Mouse (Mus musculus) megakaryocyte-erythroid progenitor cell, adult 5-6 weeks (primary cell): ENCODE data around the gene Wdr34. TPM values are rescaled to one million over a fixed set of nuclear protein-coding genes. Genes with fewer than 3 reads are reported as not detected.

ENCODE experiments used
- ATAC-seq: replicated peaks from 2 replicates; pipeline ENCODE4 v1.8.0; 2016; ENCODE audit warnings: mild to moderate bottlenecking, inconsistent platforms; ENCODE audit not compliant: severe bottlenecking, poor library complexity, low FRiP score, low TSS enrichment
- total RNA-seq, 2 experiments: library from RNA; stranded (forward) in 1 of 2; stranded (reverse) in 1 of 2; fragments of 200-1000, 215-1000 nt in 1 of 2; fragments of >200 nt in 1 of 2; fragmentation: Nextera tagmentation in 1 of 2; gene quantifications; 2 replicates each; pipeline ENCODE4 v1.2.3; 2014 to 2017

Gene Wdr34
- total RNA-seq, 2 experiments from 2014 or later = 14.7 to 31.6 TPM

GRCm38 (mm10) chr2:30039687-30040086 is 9.0 kb downstream of the Wdr34 start:
- ATAC-seq = no peak

- no peak for ATAC-seq
These were observed 10.3 kb downstream of the Wdr34 start for GRCm38 (mm10) chr2:30038370-30038769.

- ATAC-seq = no peak
These were observed 10.9 kb downstream of the Wdr34 start for GRCm38 (mm10) chr2:30037762-30038161.

GRCm38 (mm10) chr2:30032957-30033356 is 15.7 kb downstream of the Wdr34 start:
- ATAC-seq = no peak

GRCm38 (mm10) chr2:30032244-30032846 is 16.3 kb downstream of the Wdr34 start:
- ATAC-seq = peak; percentile 60; the same call in 1 of the 2 replicates

- ATAC-seq = no peak
These were observed 21.7 kb downstream of the Wdr34 start for GRCm38 (mm10) chr2:30026997-30027396.

- ATAC-seq = no peak
These were observed 23.2 kb downstream of the Wdr34 start for GRCm38 (mm10) chr2:30025454-30025853.

GRCm38 (mm10) chr2:30014326-30014966 is 34.2 kb downstream of the Wdr34 start:
- no peak for ATAC-seq

- no peak for ATAC-seq
These were observed 37.8 kb downstream of the Wdr34 start for GRCm38 (mm10) chr2:30010840-30011281.

GRCm38 (mm10) chr2:30009101-30009500 is 39.6 kb downstream of the Wdr34 start:
- ATAC-seq = no peak

GRCm38 (mm10) chr2:29991962-29992361 is 56.7 kb downstream of the Wdr34 start:
- ATAC-seq = no peak

Other genes with a start within 250 kb of the Wdr34 start
- gene Slc27a4, start 246.2 kb downstream of the Wdr34 start, total RNA-seq (2014; fragmentation: Nextera tagmentation) = 3.6 and 5.5 TPM in 2 replicates
- 2.1 and 3.3 TPM in 2 replicates for gene Slc27a4, start 246.2 kb downstream of the Wdr34 start, total RNA-seq (2017)
- gene Urm1, start 228.8 kb downstream of the Wdr34 start, total RNA-seq (2014; fragmentation: Nextera tagmentation) = 14.4 and 32.5 TPM in 2 replicates
- gene Urm1, start 228.8 kb downstream of the Wdr34 start, total RNA-seq (2017) = 15.8 and 24.9 TPM in 2 replicates
- gene Cercam, start 179.7 kb downstream of the Wdr34 start, total RNA-seq (2014; fragmentation: Nextera tagmentation) = 46.4 and 54.8 TPM in 2 replicates
- 13.8 and 22.0 TPM in 2 replicates for gene Cercam, start 179.7 kb downstream of the Wdr34 start, total RNA-seq (2017)
- gene Odf2, start 159.7 kb downstream of the Wdr34 start, total RNA-seq (2014; fragmentation: Nextera tagmentation) = 78.3 and 82.5 TPM in 2 replicates
- gene Odf2, start 159.7 kb downstream of the Wdr34 start, total RNA-seq (2017) = 70.1 and 83.6 TPM in 2 replicates
- 39.1 and 52.0 TPM in 2 replicates for gene Gle1, start 113.5 kb downstream of the Wdr34 start, total RNA-seq (2014; fragmentation: Nextera tagmentation)
- 64.5 and 72.1 TPM in 2 replicates for gene Gle1, start 113.5 kb downstream of the Wdr34 start, total RNA-seq (2017)
- gene Sptan1, start 83.3 kb downstream of the Wdr34 start, total RNA-seq (2014; fragmentation: Nextera tagmentation) = 5.2 and 8.1 TPM in 2 replicates
- 9.7 and 19.7 TPM in 2 replicates for gene Sptan1, start 83.3 kb downstream of the Wdr34 start, total RNA-seq (2017)
- 403 and 560 TPM in 2 replicates for gene Set, start 8.5 kb upstream of the Wdr34 start, total RNA-seq (2014; fragmentation: Nextera tagmentation)
- 1,507 and 2,355 TPM in 2 replicates for gene Set, start 8.5 kb upstream of the Wdr34 start, total RNA-seq (2017)
- 6.9 and 11.7 TPM in 2 replicates for gene Pkn3, start 28.8 kb upstream of the Wdr34 start, total RNA-seq (2014; fragmentation: Nextera tagmentation)
- gene Pkn3, start 28.8 kb upstream of the Wdr34 start, total RNA-seq (2017) = 2.4 and 3.9 TPM in 2 replicates
- gene Zdhhc12, start 44.8 kb upstream of the Wdr34 start, total RNA-seq (2014; fragmentation: Nextera tagmentation) = 9.6 and 25.4 TPM in 2 replicates
- 2.9 and 6.5 TPM in 2 replicates for gene Zdhhc12, start 44.8 kb upstream of the Wdr34 start, total RNA-seq (2017)
- 33.7 and 37.8 TPM in 2 replicates for gene Zer1, start 75.7 kb upstream of the Wdr34 start, total RNA-seq (2014; fragmentation: Nextera tagmentation)
- 7.5 and 8.3 TPM in 2 replicates for gene Zer1, start 75.7 kb upstream of the Wdr34 start, total RNA-seq (2017)
- gene Tbc1d13, start 84.9 kb upstream of the Wdr34 start, total RNA-seq (2014; fragmentation: Nextera tagmentation) = 39.9 and 48.0 TPM in 2 replicates
- 22.5 and 36.4 TPM in 2 replicates for gene Tbc1d13, start 84.9 kb upstream of the Wdr34 start, total RNA-seq (2017)
- 20.8 and 22.3 TPM in 2 replicates for gene Endog, start 122.6 kb upstream of the Wdr34 start, total RNA-seq (2014; fragmentation: Nextera tagmentation)
- 1.3 and 6.3 TPM in 2 replicates for gene Endog, start 122.6 kb upstream of the Wdr34 start, total RNA-seq (2017)
- 43.4 and 53.4 TPM in 2 replicates for gene Spout1, start 129.6 kb upstream of the Wdr34 start, total RNA-seq (2014; fragmentation: Nextera tagmentation)
- 34.2 and 39.7 TPM in 2 replicates for gene Spout1, start 129.6 kb upstream of the Wdr34 start, total RNA-seq (2017)
- gene Kyat1, start 157.0 kb upstream of the Wdr34 start, total RNA-seq (2014; fragmentation: Nextera tagmentation) = 16.1 and 17.2 TPM in 2 replicates
- 15.9 and 19.4 TPM in 2 replicates for gene Kyat1, start 157.0 kb upstream of the Wdr34 start, total RNA-seq (2017)
- gene Lrrc8a, start 188.8 kb upstream of the Wdr34 start, total RNA-seq (2014; fragmentation: Nextera tagmentation) = 14.4 and 14.9 TPM in 2 replicates
- gene Lrrc8a, start 188.8 kb upstream of the Wdr34 start, total RNA-seq (2017) = 8.3 and 10.7 TPM in 2 replicates
- 2.2 TPM in 1 of 2 replicates, not detected in the other for gene Gm28035, start 191.7 kb upstream of the Wdr34 start, total RNA-seq (2014; fragmentation: Nextera tagmentation)
- 0.09 TPM in 1 of 2 replicates, not detected in the other for gene Gm28035, start 191.7 kb upstream of the Wdr34 start, total RNA-seq (2017)
- gene Phyhd1, start 217.3 kb upstream of the Wdr34 start, total RNA-seq (2014; fragmentation: Nextera tagmentation) = not detected in 2 replicates
- gene Phyhd1, start 217.3 kb upstream of the Wdr34 start, total RNA-seq (2017) = not detected in 2 replicates
- gene Gm28038, start 232.2 kb upstream of the Wdr34 start, total RNA-seq (2014; fragmentation: Nextera tagmentation) = 1.8 and 15.1 TPM in 2 replicates
- not detected in 2 replicates for gene Gm28038, start 232.2 kb upstream of the Wdr34 start, total RNA-seq (2017)
- 8.7 and 10.5 TPM in 2 replicates for gene Dolk, start 237.5 kb upstream of the Wdr34 start, total RNA-seq (2014; fragmentation: Nextera tagmentation)
- 11.1 and 11.2 TPM in 2 replicates for gene Dolk, start 237.5 kb upstream of the Wdr34 start, total RNA-seq (2017)
- gene Nup188, start 237.5 kb upstream of the Wdr34 start, total RNA-seq (2014; fragmentation: Nextera tagmentation) = 59.3 and 66.6 TPM in 2 replicates
- gene Nup188, start 237.5 kb upstream of the Wdr34 start, total RNA-seq (2017) = 25.8 and 29.8 TPM in 2 replicates